Mouse (Mus musculus) C2C12 (cell line): ENCODE measurements at regions not wholly inside any gene's neighbourhood (a gene's known extent, or its start where the extent isn't known, plus 50 kb on each side); places are given as distances from the start of the nearest gene placed in this dataset.

Experiments used
- H3K27me3 ChIP-seq: one replicate; pipeline ENCODE4 v1.6.1; 2011; ENCODE audit not compliant: control insufficient read depth, insufficient read depth, insufficient read length
- H3K36me3 ChIP-seq: one replicate; pipeline ENCODE4 v1.6.1; 2011; ENCODE audit not compliant: control insufficient read depth, insufficient read depth
- H3K4me3 ChIP-seq: one replicate; pipeline ENCODE4 v1.5.1; 2011; ENCODE audit warnings: mild to moderate bottlenecking, control low read depth; ENCODE audit not compliant: poor library complexity, insufficient read depth, severe bottlenecking
- H3K79me2 ChIP-seq: one replicate; pipeline ENCODE4 v1.6.1; 2011; ENCODE audit not compliant: control insufficient read depth, insufficient read depth
- H3K79me3 ChIP-seq: one replicate; pipeline ENCODE4 v1.6.1; 2011; ENCODE audit warnings: low read depth, control low read depth
- H3ac ChIP-seq: one replicate; pipeline ENCODE3; 2011; ENCODE audit warnings: low read depth; ENCODE audit not compliant: control insufficient read depth, insufficient read length
- CEBPB ChIP-seq: IDR thresholded peaks from one replicate; pipeline ENCODE4 v1.6.1; 2011; ENCODE audit warnings: low read depth, mild to moderate bottlenecking, control low read depth, moderate library complexity
- CTCF ChIP-seq: IDR thresholded peaks from one replicate; pipeline ENCODE4 v1.5.1; 2011; ENCODE audit not compliant: control insufficient read depth, insufficient read depth, insufficient read length
- FOSL1 ChIP-seq: IDR thresholded peaks from one replicate; pipeline ENCODE4 v1.8.0; 2011; ENCODE audit warnings: mild to moderate bottlenecking, low read length; ENCODE audit not compliant: poor library complexity, insufficient read depth, severe bottlenecking
- MAX ChIP-seq: IDR thresholded peaks from one replicate; pipeline ENCODE4 v1.6.1; 2011; ENCODE audit warnings: mild to moderate bottlenecking, control low read depth
- MYOD1 ChIP-seq: IDR thresholded peaks from one replicate; pipeline ENCODE4 v1.6.1; 2011; ENCODE audit warnings: low read depth; ENCODE audit not compliant: control insufficient read depth, insufficient read length
- MYOG ChIP-seq: IDR thresholded peaks from one replicate; pipeline ENCODE4 v1.6.1; 2011; ENCODE audit not compliant: control insufficient read depth, insufficient read length; ENCODE audit errors: extremely low read depth
- USF1 ChIP-seq: IDR thresholded peaks from one replicate; pipeline ENCODE4 v1.6.1; 2011; ENCODE audit warnings: low read depth, mild to moderate bottlenecking, control low read depth, moderate library complexity

DNA sequence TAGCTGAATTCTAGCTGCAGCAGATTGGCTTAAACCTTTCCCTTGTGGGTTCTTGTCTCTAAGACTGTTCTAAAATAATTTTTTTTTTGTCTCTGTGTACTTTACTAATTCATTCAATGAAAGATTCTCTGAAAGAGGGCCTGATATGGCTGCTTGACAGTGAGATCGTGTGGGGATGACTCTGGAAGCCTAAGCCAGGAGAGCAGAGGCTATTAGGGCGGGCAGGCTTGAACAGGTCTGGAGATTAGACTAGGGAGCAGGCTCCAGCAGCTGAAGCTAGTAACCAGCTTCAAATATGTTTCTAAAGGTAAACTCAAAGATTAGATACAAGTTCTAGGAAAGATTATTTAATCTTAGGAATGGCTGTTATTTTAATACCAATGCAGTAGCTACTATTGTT is 491.9 kb downstream of the Plcl1 start:
- H3K27me3 ChIP-seq: peaks cover 4% of the 10 kb centered on the region
- no peaks in the 10 kb centered on the region for H3K36me3 ChIP-seq
- H3ac ChIP-seq: no peak overlapping the region
- no peak overlapping the region for H3K4me3 ChIP-seq
- no peaks in the 10 kb centered on the region for H3K79me2 ChIP-seq
- TF ChIP-seq MAX: no peak
- TF ChIP-seq CEBPB: no peak
- no peak for TF ChIP-seq MYOD1
- no peak for TF ChIP-seq FOSL1
- TF ChIP-seq CTCF: no peak
- TF ChIP-seq USF1: no peak
- TF ChIP-seq MYOG: no peak
- H3K79me3 ChIP-seq: no peaks in the 10 kb centered on the region

DNA sequence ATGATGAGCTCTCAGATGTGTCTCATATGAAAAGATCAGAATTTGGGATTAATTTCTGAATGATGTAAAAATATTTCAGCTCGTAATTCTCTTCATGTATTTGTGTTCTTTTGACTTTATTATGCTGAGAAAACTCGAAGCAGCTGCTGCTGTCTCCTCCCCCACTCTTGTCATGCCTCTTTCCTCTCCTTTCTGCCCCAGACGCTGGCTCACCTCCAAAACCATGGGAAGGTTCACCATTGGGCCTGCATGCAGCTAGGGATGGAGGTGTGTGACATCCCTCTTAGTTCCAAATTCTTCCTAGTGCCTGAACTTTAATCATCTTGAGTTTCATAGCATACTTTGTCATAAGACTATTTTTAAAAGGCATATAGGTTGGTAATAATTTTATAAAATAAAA is 492.3 kb downstream of the Plcl1 start:
- Histone ChIP-seq H3K79me3 (no peaks in the 10 kb centered on the region), H3ac (no peak overlapping the region), H3K79me2 (no peaks in the 10 kb centered on the region), H3K4me3 (no peak overlapping the region), H3K27me3 (peaks cover 2% of the 10 kb centered on the region), H3K36me3 (no peaks in the 10 kb centered on the region)
- TF ChIP-seq FOSL1 (no peak), MYOD1 (no peak), CEBPB (no peak), MAX (no peak), CTCF (no peak), USF1 (no peak), MYOG (no peak)

GRCm38 (mm10) chr1:55900033-55900432 is 494.3 kb downstream of the Plcl1 start:
- no peaks in the 10 kb centered on the region for H3K79me2 ChIP-seq
- TF ChIP-seq CEBPB (no peak), CTCF (no peak), MYOD1 (no peak), USF1 (no peak), FOSL1 (no peak), MYOG (no peak), MAX (no peak)
- no peaks in the 10 kb centered on the region for H3K79me3 ChIP-seq
- H3K27me3 ChIP-seq: no peaks in the 10 kb centered on the region
- H3ac ChIP-seq: no peak overlapping the region
- H3K4me3 ChIP-seq: no peak overlapping the region
- H3K36me3 ChIP-seq: no peaks in the 10 kb centered on the region

DNA sequence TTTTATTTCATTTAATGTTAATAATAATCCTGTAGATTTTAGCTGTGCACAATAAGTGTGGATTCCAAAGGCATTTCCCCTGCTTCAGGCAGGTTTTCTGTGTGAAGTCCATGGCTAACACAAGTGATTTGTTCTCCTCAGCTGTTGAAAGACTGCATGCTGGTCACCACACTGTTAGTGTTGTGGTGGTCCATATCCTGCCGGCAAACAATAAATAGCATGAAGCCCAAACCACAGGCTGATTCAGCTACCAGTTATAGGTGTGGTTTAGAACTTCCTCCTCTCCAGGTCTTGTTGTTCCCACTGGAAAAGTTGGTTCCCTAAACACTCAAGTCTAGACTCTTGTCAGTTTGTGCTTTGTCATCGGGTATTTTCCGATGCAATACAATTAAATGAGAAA is 497.5 kb downstream of the Plcl1 start:
- TF ChIP-seq MYOG: no peak
- TF ChIP-seq MYOD1: peak; percentile 17
- H3K79me2 ChIP-seq: no peaks in the 10 kb centered on the region
- H3K36me3 ChIP-seq: no peaks in the 10 kb centered on the region
- H3K27me3 ChIP-seq: no peaks in the 10 kb centered on the region
- H3ac ChIP-seq: no peak overlapping the region
- H3K79me3 ChIP-seq: no peaks in the 10 kb centered on the region
- H3K4me3 ChIP-seq: no peak overlapping the region

DNA sequence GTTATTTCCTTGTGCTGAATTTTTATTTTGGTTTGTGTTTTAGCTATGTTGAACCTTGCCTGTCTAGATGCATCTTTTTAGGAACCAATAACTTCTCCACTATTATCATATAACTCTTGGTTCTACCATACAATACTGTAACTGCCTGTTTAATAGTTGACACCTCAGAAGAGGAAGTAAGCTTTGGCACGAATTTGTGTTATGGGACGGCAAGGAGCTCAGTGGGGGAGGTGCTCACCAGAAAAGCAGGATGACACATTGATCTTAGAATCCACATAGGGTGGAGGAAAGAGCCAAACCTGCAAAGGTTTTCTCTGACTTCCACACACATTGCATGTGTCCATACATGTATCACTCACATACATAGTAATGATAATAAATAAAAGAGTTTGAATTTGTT is 498.9 kb downstream of the Plcl1 start:
- Histone ChIP-seq H3K27me3 (no peaks in the 10 kb centered on the region), H3K79me2 (no peaks in the 10 kb centered on the region), H3K36me3 (no peaks in the 10 kb centered on the region), H3ac (no peak overlapping the region), H3K79me3 (no peaks in the 10 kb centered on the region), H3K4me3 (no peak overlapping the region)
- TF ChIP-seq MYOG: no peak
- TF ChIP-seq CTCF: no peak
- no peak for TF ChIP-seq FOSL1
- TF ChIP-seq MYOD1: no peak

DNA sequence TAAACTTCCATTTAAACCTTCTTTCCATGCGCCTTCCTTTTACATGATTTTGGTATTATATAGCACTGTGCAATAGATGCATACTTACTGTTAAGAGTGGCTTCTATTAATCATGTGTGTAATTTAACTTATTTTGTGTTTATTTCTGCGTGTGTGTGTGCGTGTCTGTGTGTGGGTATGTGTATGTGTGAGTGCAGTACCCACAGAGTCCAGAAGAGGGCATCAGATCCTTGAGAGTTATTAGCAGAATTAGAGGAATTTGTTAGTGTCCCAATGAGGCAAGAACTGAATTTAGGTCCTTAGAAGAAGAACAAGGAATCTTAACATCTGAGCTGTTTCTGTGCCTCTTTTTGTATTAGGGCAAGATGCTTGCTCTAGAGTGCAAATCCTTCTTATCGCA is 499.5 kb downstream of the Plcl1 start:
- no peak overlapping the region for H3K4me3 ChIP-seq
- no peaks in the 10 kb centered on the region for H3K36me3 ChIP-seq
- H3ac ChIP-seq: no peak overlapping the region
- no peaks in the 10 kb centered on the region for H3K79me3 ChIP-seq
- no peaks in the 10 kb centered on the region for H3K79me2 ChIP-seq
- H3K27me3 ChIP-seq: no peaks in the 10 kb centered on the region
- TF ChIP-seq FOSL1 (no peak), MAX (no peak), USF1 (no peak), CEBPB (no peak), MYOD1 (no peak)
